Mouse (Mus musculus): ENCODE measurements around the gene Them7. TPM values are rescaled to one million over a fixed set of nuclear protein-coding genes. Genes with fewer than 3 reads are reported as not detected.
A peak's percentile ranks its signal among the peaks of the same experiment; 100 is the strongest.

Them7 gene
- polyA plus RNA-seq, 1 experiment from 2014 or later = 1.1 TPM

- H3K27ac ChIP-seq (ENCODE audit: poor library complexity, severe bottlenecking) = no peak overlapping the region
- H3K4me1 ChIP-seq (replicated peaks) = peaks cover 28% of the 10 kb centered on the region
- H3K9me3 ChIP-seq (replicated peaks) = no peaks in the 10 kb centered on the region
- no peak for ATAC-seq (ENCODE audit: insufficient number of reproducible peaks, low FRiP score)
- no peak overlapping the region for H3K4me2 ChIP-seq
- no peak overlapping the region; the same call in 1 of the 2 replicates for H3K9ac ChIP-seq
- no peaks in the 10 kb centered on the region for H3K36me3 ChIP-seq
- H3K27me3 ChIP-seq (replicated peaks) = peaks cover 3% of the 10 kb centered on the region
- 30% methylated on average over 8 of the region's 8 CpGs for WGBS
- no peak overlapping the region for H3K4me3 ChIP-seq
These were observed 8.2 kb upstream of the Them7 start for GRCm38 (mm10) chr2:105215914-105216313.

- ATAC-seq (ENCODE audit: insufficient number of reproducible peaks, low FRiP score) = no peak
- H3K27ac ChIP-seq (ENCODE audit: poor library complexity, severe bottlenecking) = no peak overlapping the region
- 67% methylated on average over 5 of the region's 5 CpGs for WGBS
- no peaks in the 10 kb centered on the region for H3K36me3 ChIP-seq
- H3K9ac ChIP-seq = no peak overlapping the region
- H3K27me3 ChIP-seq (replicated peaks) = peaks cover 13% of the 10 kb centered on the region
- peaks cover 26% of the 10 kb centered on the region for H3K4me1 ChIP-seq (replicated peaks)
- no peak overlapping the region for H3K4me3 ChIP-seq
- no peaks in the 10 kb centered on the region for H3K9me3 ChIP-seq (replicated peaks)
- no peak overlapping the region for H3K4me2 ChIP-seq
These were observed 4.9 kb upstream of the Them7 start for GRCm38 (mm10) chr2:105219229-105219628.

GRCm38 (mm10) chr2:105219664-105220063 lies 4.5 kb upstream of the Them7 start:
- Histone ChIP-seq H3K27me3 (replicated peaks) (peaks cover 13% of the 10 kb centered on the region), H3K9ac (no peak overlapping the region), H3K4me2 (no peak overlapping the region), H3K4me3 (no peak overlapping the region), H3K36me3 (no peaks in the 10 kb centered on the region), H3K9me3 (replicated peaks) (no peaks in the 10 kb centered on the region), H3K4me1 (replicated peaks) (peaks cover 29% of the 10 kb centered on the region), H3K27ac (ENCODE audit: poor library complexity, severe bottlenecking) (no peak overlapping the region)
- 11% methylated on average over 8 of the region's 8 CpGs for WGBS
- ATAC-seq (ENCODE audit: insufficient number of reproducible peaks, low FRiP score) = no peak

GRCm38 (mm10) chr2:105220738-105221303 lies 3.3 kb upstream of the Them7 start:
- no peak for ATAC-seq (ENCODE audit: insufficient number of reproducible peaks, low FRiP score)
- H3K4me3 ChIP-seq = no peak overlapping the region
- H3K36me3 ChIP-seq = no peaks in the 10 kb centered on the region
- H3K4me2 ChIP-seq = no peak overlapping the region
- no peak overlapping the region for H3K9ac ChIP-seq
- no peaks in the 10 kb centered on the region for H3K9me3 ChIP-seq (replicated peaks)
- H3K27me3 ChIP-seq (replicated peaks) = peaks cover 17% of the 10 kb centered on the region; the same call in 1 of the 2 replicates
- no peak overlapping the region for H3K27ac ChIP-seq (ENCODE audit: poor library complexity, severe bottlenecking)
- H3K4me1 ChIP-seq (replicated peaks) = peaks cover 25% of the 10 kb centered on the region
- 80% methylated on average over 9 of the region's 9 CpGs for WGBS

GRCm38 (mm10) chr2:105223606-105224005 lies 514 bp upstream of the Them7 start:
- Histone ChIP-seq H3K4me1 (replicated peaks) (peaks cover 28% of the 10 kb centered on the region), H3K9me3 (replicated peaks) (no peaks in the 10 kb centered on the region), H3K27me3 (replicated peaks) (peaks cover 17% of the 10 kb centered on the region; the same call in 1 of the 2 replicates), H3K4me2 (0 out of 2 replicates have a peak overlapping the region, but pooled peaks have one; percentile 82), H3K27ac (ENCODE audit: poor library complexity, severe bottlenecking) (no peak overlapping the region), H3K9ac (no peak overlapping the region), H3K36me3 (no peaks in the 10 kb centered on the region), H3K4me3 (0 out of 2 replicates have a peak overlapping the region, but pooled peaks have one; percentile 50)
- 86% methylated on average over 11 of the region's 11 CpGs for WGBS
- no peak for ATAC-seq (ENCODE audit: insufficient number of reproducible peaks, low FRiP score)

- 55% methylated on average over 3 of the region's 3 CpGs for WGBS
These were observed 861 bp downstream of the Them7 start for GRCm38 (mm10) chr2:105224987-105225375.

GRCm38 (mm10) chr2:105226297-105226958 lies 2.3 kb downstream of the Them7 start:
- 18% methylated on average over 7 of the region's 7 CpGs for WGBS
- no peaks in the 10 kb centered on the region for H3K36me3 ChIP-seq
- ATAC-seq (ENCODE audit: insufficient number of reproducible peaks, low FRiP score) = 0 out of 2 replicates have a peak, but pooled peaks have one; percentile 46
- H3K27me3 ChIP-seq (replicated peaks) = peaks cover 16% of the 10 kb centered on the region; the same call in 1 of the 2 replicates
- no peak overlapping the region for H3K9ac ChIP-seq
- H3K4me2 ChIP-seq = peak overlapping the region; percentile 45
- H3K9me3 ChIP-seq (replicated peaks) = no peaks in the 10 kb centered on the region
- H3K27ac ChIP-seq (ENCODE audit: poor library complexity, severe bottlenecking) = no peak overlapping the region
- H3K4me1 ChIP-seq (replicated peaks) = peaks cover 23% of the 10 kb centered on the region
- H3K4me3 ChIP-seq = no peak overlapping the region

More at GRCm38 (mm10) chr2:105224987-105225375, 861 bp downstream of the Them7 start:
- H3K27ac ChIP-seq (ENCODE audit: poor library complexity, severe bottlenecking) = no peak overlapping the region
- H3K36me3 ChIP-seq = no peaks in the 10 kb centered on the region
- no peaks in the 10 kb centered on the region for H3K9me3 ChIP-seq (replicated peaks)
- H3K4me2 ChIP-seq = peak overlapping the region; percentile 82
- H3K9ac ChIP-seq = no peak overlapping the region
- peaks cover 23% of the 10 kb centered on the region for H3K4me1 ChIP-seq (replicated peaks)
- no peak for ATAC-seq (ENCODE audit: insufficient number of reproducible peaks, low FRiP score)
- peak overlapping the region; percentile 50; the same call in 1 of the 2 replicates for H3K4me3 ChIP-seq
- 0 out of 2 replicates have a peak, but pooled peaks cover 14% of the 10 kb centered on the region for H3K27me3 ChIP-seq (replicated peaks)

- H3K4me2 ChIP-seq = no peak overlapping the region
- H3K9me3 ChIP-seq (replicated peaks) = no peaks in the 10 kb centered on the region
- H3K27ac ChIP-seq (ENCODE audit: poor library complexity, severe bottlenecking) = no peak overlapping the region
- peaks cover 23% of the 10 kb centered on the region for H3K4me1 ChIP-seq (replicated peaks)
- H3K27me3 ChIP-seq (replicated peaks) = peaks cover 14% of the 10 kb centered on the region; the same call in 1 of the 2 replicates
- WGBS = 29% methylated on average over 2 of the region's 2 CpGs
- H3K9ac ChIP-seq = no peak overlapping the region
- H3K36me3 ChIP-seq = no peaks in the 10 kb centered on the region
- ATAC-seq (ENCODE audit: insufficient number of reproducible peaks, low FRiP score) = peak; percentile 54; the same call in 1 of the 2 replicates
- no peak overlapping the region for H3K4me3 ChIP-seq
These were observed 4.3 kb downstream of the Them7 start for GRCm38 (mm10) chr2:105228416-105228815.

- H3K36me3 ChIP-seq = no peaks in the 10 kb centered on the region
- no peak overlapping the region for H3K27ac ChIP-seq (ENCODE audit: poor library complexity, severe bottlenecking)
- ATAC-seq (ENCODE audit: insufficient number of reproducible peaks, low FRiP score) = no peak
- WGBS = 0% methylated on average over 1 of the region's 1 CpGs
- no peak overlapping the region for H3K9ac ChIP-seq
- H3K4me3 ChIP-seq = no peak overlapping the region
- H3K9me3 ChIP-seq (replicated peaks) = no peaks in the 10 kb centered on the region
- H3K27me3 ChIP-seq (replicated peaks) = peaks cover 11% of the 10 kb centered on the region; the same call in 1 of the 2 replicates
- peaks cover 21% of the 10 kb centered on the region for H3K4me1 ChIP-seq (replicated peaks)
- no peak overlapping the region for H3K4me2 ChIP-seq
These were observed 6.2 kb downstream of the Them7 start for GRCm38 (mm10) chr2:105230333-105230732.

GRCm38 (mm10) chr2:105232386-105232785 lies 8.3 kb downstream of the Them7 start:
- no peak overlapping the region for H3K4me3 ChIP-seq
- no peak overlapping the region for H3K4me2 ChIP-seq
- H3K36me3 ChIP-seq = no peaks in the 10 kb centered on the region
- H3K9ac ChIP-seq = no peak overlapping the region
- peaks cover 15% of the 10 kb centered on the region for H3K4me1 ChIP-seq (replicated peaks)
- no peaks in the 10 kb centered on the region for H3K9me3 ChIP-seq (replicated peaks)
- ATAC-seq (ENCODE audit: insufficient number of reproducible peaks, low FRiP score) = no peak
- 79% methylated on average over 4 of the region's 4 CpGs for WGBS
- H3K27me3 ChIP-seq (replicated peaks) = peaks cover 10% of the 10 kb centered on the region; the same call in 1 of the 2 replicates
- no peak overlapping the region for H3K27ac ChIP-seq (ENCODE audit: poor library complexity, severe bottlenecking)

- Histone ChIP-seq H3K9ac (no peak overlapping the region), H3K4me2 (no peak overlapping the region), H3K36me3 (no peaks in the 10 kb centered on the region), H3K27ac (ENCODE audit: poor library complexity, severe bottlenecking) (no peak overlapping the region), H3K4me1 (replicated peaks) (peaks cover 20% of the 10 kb centered on the region), H3K4me3 (no peak overlapping the region), H3K27me3 (replicated peaks) (peaks cover 10% of the 10 kb centered on the region; the same call in 1 of the 2 replicates), H3K9me3 (replicated peaks) (no peaks in the 10 kb centered on the region)
- ATAC-seq (ENCODE audit: insufficient number of reproducible peaks, low FRiP score) = no peak
- 44% methylated on average over 6 of the region's 6 CpGs for WGBS
These were observed 10.2 kb downstream of the Them7 start for GRCm38 (mm10) chr2:105234278-105234677.

Measured in heart, embryonic 12.5 days (tissue).